Mouse (Mus musculus): ENCODE results near the gene Sema5a. TPM values are rescaled to one million over a fixed set of nuclear protein-coding genes. Genes with fewer than 3 reads are reported as not detected.

Gene Sema5a
- polyA plus RNA-seq, 1 experiment, result not detected

DNA sequence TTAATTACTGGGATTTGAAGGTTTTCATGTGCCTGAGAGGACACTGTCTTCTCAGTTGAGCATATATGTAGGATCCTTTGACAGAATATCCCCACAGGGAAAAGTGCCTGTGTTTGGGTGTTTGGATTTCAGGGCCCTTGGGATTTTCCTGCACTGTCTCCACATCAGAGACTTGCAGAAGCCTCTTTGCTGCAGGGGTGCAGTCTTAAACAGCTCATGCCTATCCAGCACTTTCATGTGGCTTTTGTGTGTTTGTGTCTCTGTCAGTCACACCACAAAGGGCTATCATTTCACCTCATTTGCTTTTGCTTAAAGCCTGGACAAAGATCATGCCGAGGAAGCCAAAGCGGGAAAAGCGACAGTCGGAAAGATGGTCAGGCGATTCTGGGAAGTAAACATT lies 108.9 kb downstream of the Sema5a start:
- no peaks in the 10 kb centered on the region for H3K9me3 ChIP-seq (ENCODE audit: control insufficient read depth, low read length)
- no peaks in the 10 kb centered on the region for H3K4me1 ChIP-seq (ENCODE audit: control insufficient read depth)
- H3K4me3 ChIP-seq (replicated peaks), result no peak overlapping the region
- TF ChIP-seq TAL1 (IDR thresholded peaks at IDR 0.05; ENCODE audit: low read length), result no peak
- no peak for TF ChIP-seq GATA1 (IDR thresholded peaks at IDR 0.05; ENCODE audit: low read length)
- H3K36me3 ChIP-seq (ENCODE audit: control insufficient read depth), result no peaks in the 10 kb centered on the region
- H3K27me3 ChIP-seq (ENCODE audit: control insufficient read depth), result no peaks in the 10 kb centered on the region

DNA sequence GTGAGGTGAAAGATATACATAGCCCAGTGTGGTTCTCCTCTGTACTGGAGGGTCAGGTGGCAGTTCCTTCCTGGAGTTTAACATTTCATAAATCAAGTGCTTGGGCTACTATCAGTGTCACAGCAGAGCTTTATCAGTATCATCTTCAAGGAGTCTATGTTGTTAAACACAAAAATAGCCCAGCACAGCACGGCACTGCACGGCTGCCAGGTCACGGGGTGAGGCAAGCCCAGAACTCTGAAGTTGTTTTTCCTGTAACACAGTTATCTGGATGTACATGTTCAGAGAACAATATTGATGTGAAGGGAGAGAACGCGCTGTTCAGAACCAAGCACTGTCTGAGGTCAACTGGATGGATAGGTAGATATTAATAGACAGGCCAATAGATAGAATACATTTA lies 112.2 kb downstream of the Sema5a start:
- H3K4me1 ChIP-seq (ENCODE audit: control insufficient read depth), result no peaks in the 10 kb centered on the region
- no peaks in the 10 kb centered on the region for H3K27me3 ChIP-seq (ENCODE audit: control insufficient read depth)
- TF ChIP-seq GATA1 (IDR thresholded peaks at IDR 0.05; ENCODE audit: low read length) (no peak), TAL1 (IDR thresholded peaks at IDR 0.05; ENCODE audit: low read length) (no peak)
- H3K9me3 ChIP-seq (ENCODE audit: control insufficient read depth, low read length), result no peaks in the 10 kb centered on the region
- H3K4me3 ChIP-seq (replicated peaks), result no peak overlapping the region
- no peaks in the 10 kb centered on the region for H3K36me3 ChIP-seq (ENCODE audit: control insufficient read depth)

DNA sequence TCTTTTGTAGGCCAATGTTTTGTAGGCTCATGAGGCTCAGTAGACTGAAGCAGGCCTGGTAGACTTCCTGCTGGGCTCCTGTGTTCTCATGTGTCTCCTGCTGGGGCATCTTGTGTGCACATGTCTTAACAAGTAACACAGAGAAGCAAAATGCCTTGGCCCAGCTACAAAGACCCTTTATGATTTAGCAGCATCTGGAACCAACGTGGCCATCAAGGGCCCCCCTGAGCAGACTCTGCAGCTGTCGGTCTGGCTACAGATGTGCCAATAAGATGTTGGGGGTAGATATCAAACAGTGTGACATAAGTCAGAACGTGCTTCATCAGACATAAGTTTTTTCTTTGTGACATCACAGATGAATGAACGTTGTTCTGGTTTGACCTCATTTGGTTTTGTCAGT lies 123.2 kb downstream of the Sema5a start:
- Histone ChIP-seq H3K4me3 (replicated peaks) (no peak overlapping the region), H3K27me3 (ENCODE audit: control insufficient read depth) (no peaks in the 10 kb centered on the region)
- TF ChIP-seq TAL1 (IDR thresholded peaks at IDR 0.05; ENCODE audit: low read length) (no peak), GATA1 (IDR thresholded peaks at IDR 0.05; ENCODE audit: low read length) (no peak)

GRCm38 (mm10) chr15:32370914-32371313 lies 126.3 kb downstream of the Sema5a start:
- Histone ChIP-seq H3K36me3 (ENCODE audit: control insufficient read depth) (no peaks in the 10 kb centered on the region), H3K27me3 (ENCODE audit: control insufficient read depth) (no peaks in the 10 kb centered on the region), H3K4me1 (ENCODE audit: control insufficient read depth) (no peaks in the 10 kb centered on the region), H3K9me3 (ENCODE audit: control insufficient read depth, low read length) (no peaks in the 10 kb centered on the region), H3K4me3 (replicated peaks) (no peak overlapping the region)
- no peak for TF ChIP-seq GATA1 (IDR thresholded peaks at IDR 0.05; ENCODE audit: low read length)
- TF ChIP-seq TAL1 (IDR thresholded peaks at IDR 0.05; ENCODE audit: low read length), result no peak

More for the DNA sequence above, 123.2 kb downstream of the Sema5a start:
- no peaks in the 10 kb centered on the region for H3K9me3 ChIP-seq (ENCODE audit: control insufficient read depth, low read length)
- H3K4me1 ChIP-seq (ENCODE audit: control insufficient read depth), result no peaks in the 10 kb centered on the region
- no peaks in the 10 kb centered on the region for H3K36me3 ChIP-seq (ENCODE audit: control insufficient read depth)

DNA sequence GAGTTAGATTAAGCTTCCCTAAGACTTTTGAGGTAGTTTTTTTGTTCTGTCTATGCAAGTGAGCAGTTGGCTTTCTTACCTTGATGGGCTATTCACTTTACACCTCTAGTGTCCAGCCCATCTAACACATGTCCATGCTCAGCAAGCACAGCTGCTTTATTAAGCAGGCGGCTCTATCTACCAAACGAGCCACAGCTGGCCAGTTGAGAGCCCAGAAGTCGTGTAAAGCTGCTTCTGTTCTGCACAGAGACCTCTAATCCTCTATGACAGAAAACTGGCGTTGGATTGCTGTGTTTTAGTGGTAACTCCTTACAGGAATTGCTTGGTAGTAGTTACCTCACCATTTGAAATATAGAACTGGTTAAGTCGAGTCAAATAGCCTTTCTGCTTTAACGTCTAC lies 126.8 kb downstream of the Sema5a start:
- H3K4me3 ChIP-seq (replicated peaks), result no peak overlapping the region
- no peak for TF ChIP-seq GATA1 (IDR thresholded peaks at IDR 0.05; ENCODE audit: low read length)

GRCm38 (mm10) chr15:32376326-32376725 lies 131.7 kb downstream of the Sema5a start:
- no peak overlapping the region for H3K4me3 ChIP-seq (replicated peaks)
- H3K9me3 ChIP-seq (ENCODE audit: control insufficient read depth, low read length), result no peaks in the 10 kb centered on the region
- TF ChIP-seq GATA1 (IDR thresholded peaks at IDR 0.05; ENCODE audit: low read length), result no peak
- TF ChIP-seq TAL1 (IDR thresholded peaks at IDR 0.05; ENCODE audit: low read length), result no peak
- no peaks in the 10 kb centered on the region for H3K36me3 ChIP-seq (ENCODE audit: control insufficient read depth)
- H3K4me1 ChIP-seq (ENCODE audit: control insufficient read depth), result no peaks in the 10 kb centered on the region
- H3K27me3 ChIP-seq (ENCODE audit: control insufficient read depth), result no peaks in the 10 kb centered on the region

More for the DNA sequence above, 126.8 kb downstream of the Sema5a start:
- Histone ChIP-seq H3K36me3 (ENCODE audit: control insufficient read depth) (no peaks in the 10 kb centered on the region), H3K9me3 (ENCODE audit: control insufficient read depth, low read length) (no peaks in the 10 kb centered on the region), H3K27me3 (ENCODE audit: control insufficient read depth) (no peaks in the 10 kb centered on the region), H3K4me1 (ENCODE audit: control insufficient read depth) (no peaks in the 10 kb centered on the region)

DNA sequence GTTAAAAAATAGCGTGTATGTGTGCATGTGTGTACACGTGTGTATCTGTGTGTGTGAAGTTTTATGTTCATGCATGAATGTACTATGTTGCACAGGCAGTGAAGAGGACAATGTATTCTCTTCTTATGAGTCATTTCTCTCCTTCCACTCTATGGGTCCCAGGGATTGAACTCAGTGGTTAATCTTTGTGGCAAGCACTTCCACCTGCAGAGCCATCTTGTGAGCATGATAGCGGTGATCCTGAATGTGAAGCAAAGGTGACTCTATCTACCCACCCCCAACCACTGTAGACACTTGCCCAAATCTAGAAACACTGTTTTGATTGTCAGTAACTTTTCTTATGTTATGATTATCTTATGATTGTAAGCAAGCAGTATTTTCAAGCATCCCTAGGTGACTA lies 133.2 kb downstream of the Sema5a start:
- Histone ChIP-seq H3K4me1 (ENCODE audit: control insufficient read depth) (no peaks in the 10 kb centered on the region), H3K27me3 (ENCODE audit: control insufficient read depth) (no peaks in the 10 kb centered on the region), H3K9me3 (ENCODE audit: control insufficient read depth, low read length) (no peaks in the 10 kb centered on the region), H3K36me3 (ENCODE audit: control insufficient read depth) (no peaks in the 10 kb centered on the region), H3K4me3 (replicated peaks) (no peak overlapping the region)
- TF ChIP-seq GATA1 (IDR thresholded peaks at IDR 0.05; ENCODE audit: low read length), result no peak
- no peak for TF ChIP-seq TAL1 (IDR thresholded peaks at IDR 0.05; ENCODE audit: low read length)

DNA sequence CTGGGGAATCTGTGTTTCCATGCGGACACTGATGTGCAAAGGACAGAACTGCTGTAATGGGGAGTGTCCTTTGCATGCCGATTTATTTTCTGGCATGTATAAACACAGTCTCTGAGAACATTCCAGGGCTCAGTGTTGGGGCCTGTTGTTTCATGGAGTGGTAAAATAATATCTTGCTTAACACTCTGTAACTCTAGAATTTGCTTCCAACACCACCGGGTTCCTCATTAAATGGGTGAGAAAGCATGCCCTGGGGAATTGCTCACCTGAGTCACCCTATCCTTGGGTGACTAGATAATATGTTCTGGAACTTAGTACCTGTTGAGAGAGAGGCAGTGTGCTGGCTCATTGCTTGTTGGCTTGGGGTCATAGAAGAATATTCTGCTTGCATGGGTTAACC lies 135.7 kb downstream of the Sema5a start:
- Histone ChIP-seq H3K4me3 (replicated peaks) (no peak overlapping the region), H3K27me3 (ENCODE audit: control insufficient read depth) (no peaks in the 10 kb centered on the region), H3K4me1 (ENCODE audit: control insufficient read depth) (no peaks in the 10 kb centered on the region), H3K9me3 (ENCODE audit: control insufficient read depth, low read length) (no peaks in the 10 kb centered on the region), H3K36me3 (ENCODE audit: control insufficient read depth) (no peaks in the 10 kb centered on the region)
- TF ChIP-seq TAL1 (IDR thresholded peaks at IDR 0.05; ENCODE audit: low read length) (no peak), GATA1 (IDR thresholded peaks at IDR 0.05; ENCODE audit: low read length) (no peak)

- Histone ChIP-seq H3K27me3 (ENCODE audit: control insufficient read depth) (no peaks in the 10 kb centered on the region), H3K9me3 (ENCODE audit: control insufficient read depth, low read length) (no peaks in the 10 kb centered on the region), H3K4me1 (ENCODE audit: control insufficient read depth) (no peaks in the 10 kb centered on the region), H3K36me3 (ENCODE audit: control insufficient read depth) (no peaks in the 10 kb centered on the region), H3K4me3 (replicated peaks) (no peak overlapping the region)
- TF ChIP-seq GATA1 (IDR thresholded peaks at IDR 0.05; ENCODE audit: low read length), result no peak
These were observed 138.4 kb downstream of the Sema5a start for GRCm38 (mm10) chr15:32382930-32383481.

DNA sequence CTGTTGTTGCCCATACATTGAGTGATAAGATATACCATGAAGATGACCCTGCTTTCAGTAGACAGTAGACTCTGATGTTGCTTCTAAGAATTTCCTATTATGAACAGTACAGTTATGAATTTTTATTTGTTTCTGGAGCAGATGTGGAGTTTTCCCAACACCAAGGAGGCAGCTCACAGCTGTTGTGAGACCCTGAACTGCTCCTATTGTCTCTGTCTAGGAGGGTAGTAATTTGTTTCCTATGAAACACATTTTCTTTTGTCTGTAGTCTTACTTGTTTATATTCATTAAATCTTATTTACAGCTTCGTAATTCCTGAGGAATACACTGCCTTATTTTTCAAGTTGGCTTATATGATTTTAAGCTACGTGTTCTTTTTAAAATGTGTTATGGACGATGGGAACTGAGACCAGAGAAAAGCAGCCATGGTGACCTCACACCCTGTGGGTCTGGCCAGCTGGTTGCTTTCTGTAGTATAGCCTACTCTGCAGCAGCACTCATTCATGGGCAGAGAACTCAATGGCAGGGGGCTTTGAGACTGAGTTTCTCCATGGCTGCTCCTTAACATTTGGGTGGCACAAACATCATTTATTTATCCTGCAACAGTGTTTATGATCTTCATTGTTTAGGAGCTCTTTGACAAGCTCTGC lies 151.8 kb downstream of the Sema5a start:
- TF ChIP-seq GATA1 (IDR thresholded peaks at IDR 0.05; ENCODE audit: low read length) (no peak), TAL1 (IDR thresholded peaks at IDR 0.05; ENCODE audit: low read length) (no peak)
- no peaks in the 10 kb centered on the region for H3K4me1 ChIP-seq (ENCODE audit: control insufficient read depth)
- H3K36me3 ChIP-seq (ENCODE audit: control insufficient read depth), result no peaks in the 10 kb centered on the region
- no peaks in the 10 kb centered on the region for H3K27me3 ChIP-seq (ENCODE audit: control insufficient read depth)
- H3K4me3 ChIP-seq (replicated peaks), result no peak overlapping the region
- H3K9me3 ChIP-seq (ENCODE audit: control insufficient read depth, low read length), result no peaks in the 10 kb centered on the region
